Mouse (Mus musculus) megakaryocyte, embryonic 14.5 days (primary cell): ENCODE results near the gene Slco2b1.

Source experiments
- FLI1 ChIP-seq: IDR thresholded peaks from 2 replicates; pipeline ENCODE4 v1.6.1; 2012; ENCODE audit warnings: low read length, inconsistent platforms, mixed read lengths
- GATA1 ChIP-seq: IDR thresholded peaks from 3 replicates; pipeline ENCODE4 v1.6.1; 2012; ENCODE audit warnings: mixed read lengths, low read length, inconsistent platforms, borderline replicate concordance

DNA sequence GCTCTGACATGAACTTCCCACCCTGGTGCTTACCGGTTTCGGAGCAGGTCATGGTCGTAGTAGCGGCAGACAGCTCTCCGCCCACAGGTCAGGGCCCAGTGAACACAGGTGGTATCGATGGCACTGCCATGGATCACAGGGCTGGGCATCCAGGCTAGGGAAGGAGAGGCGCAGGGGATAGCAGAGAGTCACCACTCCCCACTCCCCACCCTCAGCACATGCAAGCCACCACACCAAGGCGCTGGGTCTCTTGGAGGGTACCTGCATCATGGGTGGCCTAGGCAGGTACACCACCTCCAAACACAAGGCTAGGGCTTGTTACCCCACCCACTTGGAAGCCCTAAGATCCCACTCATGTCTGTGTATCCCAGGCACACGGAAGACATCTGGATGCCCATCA is 50.1 kb downstream of the Slco2b1 start:
- TF ChIP-seq FLI1: no peak
- no peak for TF ChIP-seq GATA1
